Mouse (Mus musculus): ENCODE data around the gene Rabggtb.

Gene Rabggtb

DNA sequence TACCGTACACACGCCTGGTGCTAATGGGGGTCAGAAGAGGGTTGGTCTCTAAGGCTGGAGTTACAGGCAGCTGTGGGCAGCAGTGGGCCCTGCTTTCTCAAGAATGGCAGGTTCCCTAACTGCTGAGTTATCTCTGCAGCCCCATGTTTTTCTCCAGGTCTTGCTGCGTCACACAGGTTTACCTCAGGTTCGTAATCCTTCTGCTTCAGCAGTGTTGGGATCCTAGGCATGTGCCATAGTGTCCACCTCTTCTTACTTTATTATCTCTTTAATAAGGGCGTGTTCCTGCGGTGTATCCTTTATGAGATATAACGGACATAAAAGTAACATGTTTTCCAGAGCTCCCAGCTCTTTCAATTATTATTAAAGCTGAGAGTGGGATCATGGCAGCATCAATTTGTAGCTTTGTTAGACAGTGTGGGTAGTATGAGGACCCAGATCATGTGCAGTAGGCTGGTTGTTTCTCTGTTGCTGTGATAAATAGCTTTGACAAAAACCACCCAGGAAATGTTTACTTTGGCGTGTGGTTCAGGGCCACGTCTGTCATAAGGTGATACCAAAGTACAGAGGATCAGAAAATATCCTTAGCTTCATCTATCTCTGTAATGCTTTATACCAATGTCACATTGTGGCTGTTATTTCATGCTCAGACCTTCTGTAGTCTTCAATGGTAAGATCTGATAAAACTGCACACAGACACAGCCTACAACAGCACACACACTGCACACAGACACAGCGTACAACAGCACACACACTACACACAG, 8.5 kb upstream of the Rabggtb start:
- in situ Hi-C loops (cut with MboI; ENCODE audit: low sequenced_read_pairs), result loop anchor here (25.0 kb wide), 1 partner anchor 1459 kb away; no protein-coding TSS in a partner anchor

DNA sequence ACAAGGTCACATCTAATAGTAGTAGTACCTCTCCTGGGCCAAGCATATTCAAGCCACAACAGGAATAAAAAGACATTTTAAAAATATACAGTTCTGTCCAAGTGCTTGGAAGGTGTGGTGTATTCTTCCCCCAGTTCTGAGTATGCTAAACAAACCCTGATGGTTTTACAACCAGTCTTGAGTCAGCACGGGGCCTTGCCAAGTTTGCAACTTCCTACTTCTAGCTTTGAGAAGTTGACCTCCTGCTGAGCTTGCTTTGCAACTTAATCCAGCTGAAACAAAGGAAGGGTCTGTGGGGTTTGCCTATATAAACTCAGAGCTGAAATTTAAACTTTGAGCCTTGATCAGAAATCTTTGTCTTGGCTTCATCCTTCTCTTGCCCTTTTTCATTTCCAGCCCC, 4.4 kb upstream of the Rabggtb start:
- in situ Hi-C loops (cut with MboI; ENCODE audit: low sequenced_read_pairs), result loop anchor here (25.0 kb wide), 1 partner anchor 1455 kb away; no protein-coding TSS in a partner anchor

DNA sequence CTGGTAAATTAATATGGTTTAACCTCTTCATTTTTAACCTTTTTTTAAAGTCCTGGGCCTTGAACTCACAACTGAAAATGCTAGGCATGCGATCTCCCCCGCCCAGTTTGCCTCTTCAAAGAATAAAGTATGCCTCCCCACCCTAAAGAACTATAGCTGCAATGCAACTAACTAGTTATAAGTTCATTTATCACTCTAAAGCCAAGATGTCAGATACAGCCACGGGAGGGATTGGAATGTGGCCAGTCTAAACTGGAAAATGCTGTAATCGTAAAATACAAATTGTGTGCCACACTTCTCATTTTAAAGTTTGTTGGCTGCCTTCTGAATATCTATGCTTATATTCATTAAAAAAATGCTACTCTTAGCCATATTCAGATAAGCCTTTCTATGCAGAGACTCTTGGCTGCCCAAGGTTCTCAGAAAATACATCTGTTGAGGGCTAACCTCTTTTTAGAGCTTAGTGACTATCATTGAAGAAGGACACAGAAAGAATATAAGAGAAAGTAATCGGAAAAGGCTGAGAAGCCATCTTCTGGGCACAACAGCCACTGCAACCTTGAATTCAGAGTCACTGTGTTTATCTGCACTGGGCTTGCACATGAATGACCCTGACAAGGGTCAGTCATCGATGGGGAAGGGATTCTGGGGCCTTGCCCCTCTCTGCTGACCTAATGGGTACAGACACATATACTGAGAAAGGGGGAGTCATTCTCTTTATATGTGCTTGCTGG, 868 bp upstream of the Rabggtb start:
- in situ Hi-C loops (cut with MboI; ENCODE audit: low sequenced_read_pairs), result loop anchor here (25.0 kb wide), 1 partner anchor 1451 kb away; no protein-coding TSS in a partner anchor

DNA sequence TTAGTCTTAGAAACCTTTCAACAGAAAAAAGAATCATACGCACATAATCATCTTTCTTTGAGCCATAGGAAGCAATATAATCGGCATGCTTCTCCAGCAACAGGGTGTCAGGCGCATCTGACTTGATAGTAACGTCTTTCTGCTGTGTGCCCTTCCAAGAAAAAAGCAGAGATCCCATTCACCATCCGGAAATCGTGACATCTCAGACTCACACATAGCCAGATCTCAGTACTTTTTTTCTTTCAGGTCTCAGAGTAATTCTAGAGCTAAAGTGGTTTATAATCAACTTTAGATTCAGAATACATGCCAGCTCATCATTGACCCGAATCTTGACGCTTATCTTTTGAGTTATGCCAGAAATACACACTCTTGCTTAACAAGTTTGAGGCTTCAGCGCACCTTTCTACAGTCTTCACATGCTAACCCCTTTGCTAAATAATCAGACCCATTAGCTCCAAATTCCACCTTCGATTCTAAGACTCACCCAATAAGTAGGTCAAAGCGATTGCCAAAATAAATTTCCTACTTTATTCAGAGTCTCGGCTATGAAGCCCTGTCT, 848 bp downstream of the Rabggtb start:
- in situ Hi-C loops (cut with MboI; ENCODE audit: low sequenced_read_pairs), result loop anchor here (25.0 kb wide), 1 partner anchor 1450 kb away; no protein-coding TSS in a partner anchor

DNA sequence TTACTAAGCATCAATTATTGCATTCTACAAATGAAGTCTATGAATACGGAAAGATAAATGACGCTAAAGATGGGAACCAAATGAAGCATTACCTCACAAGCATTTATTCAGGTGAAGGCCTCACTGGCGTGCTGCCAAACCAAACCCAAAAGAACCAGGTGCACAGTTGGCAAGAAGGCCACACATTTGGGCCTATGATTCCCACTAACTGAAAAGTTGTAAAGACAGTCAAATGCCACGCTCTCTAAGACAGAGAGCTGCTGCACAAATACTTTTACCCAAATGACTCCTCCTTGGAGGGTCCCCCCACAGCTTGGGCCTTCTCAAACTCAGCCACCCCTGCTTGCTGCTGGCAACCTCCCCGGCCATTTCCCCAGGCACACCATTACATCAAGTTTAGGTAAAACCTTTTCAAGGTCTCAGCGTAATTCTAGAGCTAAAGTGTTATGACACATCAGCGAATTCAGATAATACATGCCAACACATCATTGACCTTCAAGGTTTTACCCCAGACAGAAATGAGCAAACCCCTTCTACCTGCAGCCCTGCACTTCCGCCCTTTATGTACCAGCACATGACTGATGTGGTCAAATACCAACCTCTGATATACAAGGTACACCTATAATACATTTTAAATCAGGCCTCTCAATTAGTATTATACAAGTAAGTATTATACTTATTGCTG, 1.5 kb downstream of the Rabggtb start:
- in situ Hi-C loops (cut with MboI; ENCODE audit: low sequenced_read_pairs), result loop anchor here (25.0 kb wide), 1 partner anchor 1449 kb away; no protein-coding TSS in a partner anchor

DNA sequence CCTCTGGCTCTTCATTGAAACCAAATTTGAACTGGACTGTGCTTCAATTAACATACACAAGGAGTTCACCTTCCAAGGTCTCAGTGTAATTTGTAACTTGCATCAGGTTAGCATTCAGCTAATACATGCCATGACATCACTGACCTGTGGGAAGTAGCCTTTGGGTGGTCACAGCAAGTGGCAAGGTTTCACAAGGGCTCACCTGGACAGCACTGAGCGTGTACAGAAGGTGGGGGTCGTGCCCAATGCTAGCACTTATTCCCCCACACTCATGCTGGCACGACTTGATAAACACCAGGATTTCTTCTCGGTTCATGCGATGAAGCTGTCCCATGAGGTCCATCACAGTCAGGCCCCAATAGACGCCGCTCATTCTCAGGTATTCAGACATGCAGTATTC, 2.3 kb downstream of the Rabggtb start:
- in situ Hi-C loops (cut with MboI; ENCODE audit: low sequenced_read_pairs), result loop anchor here (25.0 kb wide), 1 partner anchor 1448 kb away; no protein-coding TSS in a partner anchor

DNA sequence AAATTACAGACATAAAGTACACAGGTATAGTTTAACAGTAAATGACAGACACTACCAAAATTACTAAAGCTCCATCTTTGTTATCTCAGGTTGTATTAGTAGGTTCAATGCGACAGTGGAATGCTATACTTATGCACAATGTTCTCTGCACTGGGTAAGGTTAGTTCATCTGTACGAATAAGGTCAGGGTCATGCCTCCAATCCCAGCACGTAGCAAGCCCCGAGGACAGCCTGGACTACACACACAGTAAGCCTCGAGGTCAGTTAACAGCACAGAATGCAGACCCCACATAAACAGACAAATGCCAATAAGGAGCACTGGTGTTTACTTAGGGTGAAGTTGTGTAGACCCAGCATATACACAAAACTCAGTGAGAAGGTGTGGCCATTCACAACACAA, 3.9 kb downstream of the Rabggtb start:
- in situ Hi-C loops (cut with MboI; ENCODE audit: low sequenced_read_pairs), result loop anchor here (25.0 kb wide), 1 partner anchor 1447 kb away; no protein-coding TSS in a partner anchor

DNA sequence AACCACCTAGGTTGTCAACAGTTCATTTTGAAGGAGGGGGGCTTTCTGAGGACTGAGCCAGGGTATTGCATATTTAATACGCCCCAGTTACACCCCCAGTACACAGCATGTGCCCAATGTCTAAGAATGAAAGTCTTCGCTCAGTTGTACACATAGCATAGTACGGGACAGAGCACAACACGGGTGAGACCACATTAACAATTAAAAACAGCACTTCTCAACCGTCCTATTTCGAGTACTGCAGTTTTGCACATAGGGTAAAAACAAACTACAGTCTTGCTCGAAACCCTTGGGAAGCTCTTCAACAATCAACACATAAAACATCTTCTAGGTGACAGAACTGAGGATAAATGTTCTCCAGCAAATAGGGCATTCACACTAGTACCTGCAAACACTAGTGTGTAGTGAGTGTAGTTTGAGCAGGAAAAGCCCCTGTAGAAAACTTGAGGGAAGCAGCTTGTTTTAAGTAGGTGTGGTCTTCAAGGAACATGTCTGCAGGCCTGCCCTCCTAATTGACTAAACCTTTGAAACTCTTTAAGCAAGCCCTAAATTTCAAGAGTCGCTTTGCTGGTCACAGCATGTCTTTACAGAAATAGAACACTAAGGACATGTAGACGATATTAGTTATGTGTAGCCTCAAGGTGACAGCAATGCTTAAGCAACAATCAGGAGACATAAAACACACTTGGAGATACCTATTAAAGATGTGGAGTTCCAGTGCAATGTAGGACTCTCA, 6.5 kb downstream of the Rabggtb start, which contains the start of gene Msh4:
Gene Msh4 (minus strand): TSS at position 3 of the 736 bp plus-strand sequence.
- in situ Hi-C loops (cut with MboI; ENCODE audit: low sequenced_read_pairs), result loop anchor here (25.0 kb wide), 1 partner anchor 1444 kb away; no protein-coding TSS in a partner anchor

DNA sequence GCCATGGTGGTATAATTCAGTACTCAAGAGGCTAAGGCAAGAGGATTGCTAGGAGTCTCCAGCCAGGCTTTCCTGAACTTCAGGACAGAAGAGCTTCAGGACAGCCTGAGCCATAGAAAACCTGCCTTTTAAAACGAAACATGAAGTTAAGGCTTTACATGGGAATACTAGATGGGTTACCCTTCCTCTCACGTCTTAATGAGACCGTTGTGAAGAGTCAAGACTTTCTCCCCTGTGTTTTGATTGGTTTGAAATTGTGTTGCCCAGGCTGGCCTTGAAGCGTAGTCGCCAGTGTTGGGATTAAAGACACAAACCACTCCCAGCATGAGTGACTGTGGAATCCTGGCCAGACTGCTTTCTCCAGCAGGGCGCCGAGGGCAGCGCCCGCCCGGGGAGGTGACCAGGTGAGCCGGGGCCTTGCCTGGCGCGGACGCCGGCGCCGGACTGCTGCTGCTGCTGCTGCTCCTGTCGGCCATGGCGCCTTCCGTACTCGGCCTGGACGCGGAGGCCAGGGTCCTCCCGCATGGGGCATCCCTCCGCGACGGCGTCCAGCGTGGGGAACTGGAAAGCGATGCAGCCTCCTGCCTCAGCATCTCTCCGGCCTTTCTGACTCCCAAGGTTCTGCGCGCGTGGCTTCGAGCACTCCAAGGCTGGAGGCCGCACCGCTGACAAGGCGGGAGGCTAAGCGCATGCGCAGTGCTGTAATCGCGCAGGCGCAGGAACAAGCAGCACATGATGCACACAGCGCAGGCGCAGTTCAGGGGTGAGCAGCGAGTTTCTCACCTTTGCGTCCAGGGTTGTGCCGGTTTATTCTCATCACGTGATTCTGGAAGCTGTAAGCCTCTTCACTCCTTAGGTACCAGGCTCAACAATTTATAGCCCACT, 7.3 kb downstream of the Rabggtb start:
- in situ Hi-C loops (cut with MboI; ENCODE audit: low sequenced_read_pairs), result loop anchor here (25.0 kb wide), 1 partner anchor 1443 kb away; no protein-coding TSS in a partner anchor

DNA sequence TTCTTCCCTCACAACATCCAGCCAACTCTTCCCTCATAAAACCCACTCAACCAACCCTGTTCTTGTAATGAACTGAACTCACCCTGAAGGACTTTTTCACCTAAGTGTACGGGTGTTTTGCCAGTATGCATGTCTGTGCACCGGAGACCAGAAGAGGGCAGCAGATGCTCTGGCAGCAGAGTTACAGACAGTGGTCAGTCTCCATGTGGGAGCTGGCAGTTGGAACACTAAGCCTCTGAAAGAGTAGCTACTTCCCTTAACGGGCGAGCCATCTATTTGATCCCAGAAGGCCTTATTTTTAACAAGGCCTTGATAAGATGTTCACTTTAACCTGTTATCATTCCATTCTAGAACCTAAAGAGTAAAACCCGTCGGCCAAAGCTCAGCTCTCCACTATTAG, 8.2 kb downstream of the Rabggtb start:
- in situ Hi-C loops (cut with MboI; ENCODE audit: low sequenced_read_pairs), result loop anchor here (25.0 kb wide), 1 partner anchor 1442 kb away; no protein-coding TSS in a partner anchor

DNA sequence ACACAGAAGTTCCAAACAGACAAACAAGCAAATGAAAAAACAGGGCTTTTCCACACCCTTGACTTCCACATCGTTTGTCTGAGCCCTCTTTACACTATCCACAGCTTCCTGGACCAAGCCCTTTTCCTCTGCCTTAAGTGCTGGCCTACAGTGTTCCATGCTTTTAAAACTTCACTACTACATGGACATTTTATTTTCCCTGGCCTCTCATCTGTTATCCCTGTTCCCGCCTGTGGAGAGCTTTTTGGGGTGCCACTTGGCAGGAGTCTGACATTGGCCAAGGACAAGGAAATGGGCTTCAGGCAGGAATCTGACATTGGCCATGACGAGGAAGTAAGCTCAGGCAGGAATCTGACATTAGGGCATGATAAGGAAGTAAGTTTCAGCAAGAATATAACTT, 10.2 kb downstream of the Rabggtb start:
- in situ Hi-C loops (cut with MboI; ENCODE audit: low sequenced_read_pairs), result loop anchor here (25.0 kb wide), 1 partner anchor 1440 kb away; no protein-coding TSS in a partner anchor

DNA sequence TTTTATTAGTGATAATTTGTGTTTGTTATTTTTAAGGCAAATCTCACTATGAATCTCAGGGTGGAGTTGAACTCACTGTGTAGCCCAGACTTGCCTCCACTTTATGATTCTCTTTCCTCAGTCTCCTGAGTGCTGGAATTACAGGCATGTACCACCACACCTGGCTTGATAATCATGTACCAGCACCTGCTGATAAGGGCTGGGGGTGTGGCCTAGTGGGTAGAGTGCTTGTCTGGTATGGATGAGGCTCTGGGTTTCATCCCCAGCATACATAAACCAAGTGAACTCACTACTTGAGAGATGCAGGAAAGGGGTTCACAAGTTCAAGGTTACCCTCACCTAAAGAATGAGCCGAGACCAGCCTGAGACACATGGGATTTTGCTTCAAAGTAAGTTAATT, 10.9 kb downstream of the Rabggtb start:
- in situ Hi-C loops (cut with MboI; ENCODE audit: low sequenced_read_pairs), result loop anchor here (25.0 kb wide), 1 partner anchor 1440 kb away; no protein-coding TSS in a partner anchor

DNA sequence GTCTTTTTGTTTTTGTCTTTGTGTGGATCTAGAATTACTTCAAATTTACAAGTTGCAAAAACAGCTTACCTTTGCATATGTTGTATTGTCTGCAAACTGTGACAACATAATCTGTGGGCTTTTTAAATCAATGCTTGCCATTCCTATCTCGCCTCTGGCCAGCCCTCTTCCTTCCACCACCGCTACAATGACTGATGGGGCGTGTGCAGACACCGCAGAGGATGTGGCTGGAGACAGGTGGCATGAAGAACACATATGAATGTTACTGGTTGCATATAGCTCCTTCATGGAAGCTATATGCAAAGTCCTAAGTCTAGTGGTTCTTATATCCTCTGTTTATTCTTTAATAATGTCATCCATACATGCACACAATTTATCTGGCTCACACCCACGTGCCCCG, 15.6 kb downstream of the Rabggtb start:
- in situ Hi-C loops (cut with MboI; ENCODE audit: low sequenced_read_pairs), result no loop called here

DNA sequence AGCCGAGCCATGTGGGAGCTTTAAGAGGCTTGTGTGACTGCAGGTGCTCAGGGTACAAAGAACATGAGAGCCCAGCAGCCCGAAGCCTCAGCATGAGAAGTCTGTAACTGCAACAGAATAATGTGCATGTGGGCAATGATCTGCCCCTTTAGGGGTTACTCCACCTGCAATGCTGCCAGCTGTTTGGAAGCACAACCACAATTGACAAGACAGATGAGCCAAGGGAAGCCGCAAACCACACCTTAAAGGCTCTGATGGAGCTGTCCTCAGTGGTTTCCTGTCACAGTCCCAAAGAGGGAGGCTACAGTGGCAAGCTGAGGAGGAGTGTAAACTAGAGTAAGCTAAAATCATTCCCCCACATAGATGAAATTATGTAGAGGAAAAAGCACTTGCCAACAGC, 17.4 kb downstream of the Rabggtb start:
- in situ Hi-C loops (cut with MboI; ENCODE audit: low sequenced_read_pairs), result no loop called here

DNA sequence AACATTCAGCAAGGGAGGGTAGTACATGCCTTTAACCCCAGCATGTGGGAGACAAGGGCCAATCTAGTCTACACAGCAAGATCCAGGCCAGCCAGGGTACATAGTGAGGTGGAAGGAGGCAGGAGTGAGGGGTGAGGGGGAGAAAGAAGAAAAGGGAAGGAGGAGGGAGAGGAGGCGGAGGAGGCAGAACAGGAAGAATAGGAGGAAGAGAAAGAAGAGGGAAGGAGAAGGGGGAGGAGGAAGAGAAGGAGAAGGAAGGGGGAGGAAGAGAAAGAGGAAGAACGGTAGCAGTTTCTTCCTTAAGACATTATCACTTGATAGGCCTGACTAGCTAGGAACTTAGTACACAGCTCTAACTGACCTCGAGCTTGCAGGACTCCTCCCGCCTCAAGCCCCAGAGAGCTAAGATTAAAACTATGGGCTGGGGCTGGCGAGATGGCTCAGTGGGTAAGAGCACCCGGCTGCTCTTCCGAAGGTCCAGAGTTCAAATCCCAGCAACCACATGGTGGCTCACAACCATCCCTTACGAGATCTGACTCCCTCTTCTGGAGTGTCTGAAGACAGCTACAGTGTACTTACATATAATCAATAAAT, 23.5 kb downstream of the Rabggtb start:
- in situ Hi-C loops (cut with MboI; ENCODE audit: low sequenced_read_pairs), result no loop called here

DNA sequence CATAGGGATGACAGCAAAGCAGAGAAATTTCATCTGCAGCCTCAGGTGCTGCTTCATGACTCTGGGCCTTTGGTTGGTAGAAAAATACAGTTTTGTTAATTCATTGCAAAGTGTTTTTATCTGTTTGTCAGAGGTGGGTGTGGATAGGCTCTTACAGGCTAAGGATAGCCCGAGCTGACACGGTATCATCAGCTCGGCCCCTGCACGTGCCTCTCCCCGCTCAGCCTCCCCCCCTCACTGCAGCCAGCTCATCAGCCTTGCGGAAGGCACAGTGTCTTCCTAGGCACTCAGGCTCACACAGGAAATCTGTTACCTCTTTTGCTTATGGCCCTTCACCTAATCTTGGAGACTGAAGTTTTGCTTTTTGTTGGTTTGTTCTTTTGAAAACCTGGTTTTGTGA, 24.7 kb downstream of the Rabggtb start:
- in situ Hi-C loops (cut with MboI; ENCODE audit: low sequenced_read_pairs), result no loop called here

DNA sequence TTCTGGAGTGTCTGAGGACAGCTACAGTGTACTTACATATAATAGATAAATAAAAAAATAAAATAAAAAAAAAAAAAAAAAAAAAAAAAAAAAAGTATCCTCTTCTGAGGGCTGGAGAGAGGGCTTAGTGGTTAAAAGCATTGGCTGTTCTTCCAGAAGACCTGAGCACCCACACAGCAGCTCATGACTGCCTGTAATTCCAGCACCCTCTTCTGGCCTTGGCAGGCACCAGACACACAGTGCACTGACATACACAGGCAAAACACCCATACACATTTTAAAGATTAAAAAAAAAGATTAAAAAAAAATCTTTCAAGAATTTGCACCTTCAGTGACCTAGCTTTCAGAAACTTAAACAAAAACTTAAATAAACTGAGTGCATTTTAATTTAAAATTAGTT, 26.5 kb downstream of the Rabggtb start:
- in situ Hi-C loops (cut with MboI; ENCODE audit: low sequenced_read_pairs), result no loop called here

DNA sequence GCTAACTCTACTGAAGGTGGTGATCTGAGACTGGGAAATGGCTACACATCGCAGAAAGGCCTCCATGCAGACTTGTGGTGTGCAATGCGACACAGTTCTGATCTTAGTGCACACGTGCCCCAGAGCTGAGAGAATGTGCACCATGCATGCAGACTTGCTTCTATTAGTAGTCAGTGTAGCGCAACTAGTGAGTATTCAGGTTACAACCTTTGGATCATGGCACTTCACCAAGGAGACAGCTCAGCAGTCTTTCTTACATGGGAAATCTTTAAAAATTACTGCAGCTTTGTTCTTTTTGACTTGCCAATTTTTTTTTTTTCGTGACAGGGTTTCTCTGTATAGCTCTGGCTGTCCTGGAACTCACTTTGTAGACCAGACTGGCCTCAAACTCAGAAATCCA, 41.4 kb downstream of the Rabggtb start:
- in situ Hi-C loops (cut with MboI; ENCODE audit: low sequenced_read_pairs), result no loop called here

All from CH12F3 (cell line).